Mouse (Mus musculus) thymus, postnatal 25 days (tissue): ENCODE data around the gene Cib3.

Experiments used
- DNase-seq: peaks from one replicate; pipeline ENCODE4 v3.0.0; 2022

The Cib3 gene

DNA sequence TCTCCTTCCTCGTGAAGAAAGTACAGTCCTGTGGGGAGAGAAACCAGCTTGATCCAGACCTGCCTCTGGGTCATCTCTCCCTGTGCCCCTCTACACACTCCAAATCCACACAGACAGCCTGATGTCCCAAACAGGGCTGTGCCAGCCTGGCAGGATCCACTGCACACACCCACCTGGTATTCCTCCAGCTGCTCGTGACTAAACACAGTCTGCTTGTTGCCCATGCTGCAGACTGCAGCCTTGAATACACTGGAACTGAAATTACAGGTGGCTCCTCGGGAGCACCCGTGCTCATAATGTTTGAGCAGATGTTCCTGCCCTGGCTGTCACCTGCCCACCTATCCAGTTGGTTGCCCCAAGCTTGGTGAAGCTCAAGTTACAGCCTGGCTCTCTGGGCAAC, at the start of gene Cib3:
Gene Cib3, minus strand, starts transcription at position 87 of the 400 bp plus-strand sequence.
- no peak for DNase-seq

DNA sequence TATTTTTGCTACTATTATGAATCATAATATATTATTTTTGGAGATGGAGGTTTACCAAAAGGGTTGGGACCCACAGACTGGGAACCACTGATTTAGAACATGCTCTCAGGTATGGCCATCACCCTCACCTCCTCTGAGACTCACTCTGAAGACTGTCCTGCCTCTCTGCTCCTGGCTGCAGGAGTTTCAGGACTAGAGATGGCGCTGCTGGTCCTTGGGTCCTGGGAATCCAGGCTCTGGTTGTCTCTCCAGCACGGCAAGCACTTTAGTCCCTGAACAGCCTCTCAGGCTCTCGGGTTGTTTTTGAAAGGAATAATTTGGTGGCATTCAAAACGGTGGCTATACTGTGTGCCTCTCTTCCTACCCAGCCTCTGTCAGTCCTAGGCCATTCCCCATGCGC, 49.2 kb upstream of the Cib3 start:
- DNase-seq, result no peak

DNA sequence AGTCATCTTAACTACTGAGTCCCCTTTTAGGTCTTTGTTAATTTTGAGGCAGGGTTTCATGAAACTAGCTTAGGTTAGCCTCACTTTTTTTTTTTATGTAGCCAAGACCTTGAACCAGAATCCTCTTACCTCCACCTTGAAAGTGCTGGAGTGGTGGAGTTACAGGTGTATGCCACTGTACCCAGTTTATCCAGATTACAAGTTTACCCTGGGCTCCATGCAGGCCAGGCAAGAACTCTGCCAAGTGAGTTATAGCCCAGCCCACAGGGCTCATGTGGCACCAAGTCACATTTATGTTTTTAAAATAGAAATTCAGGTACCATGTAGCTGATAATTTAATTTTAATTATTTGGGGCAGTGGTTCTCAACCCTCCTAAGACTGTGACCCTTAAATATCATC, 48.8 kb upstream of the Cib3 start:
- no peak for DNase-seq

DNA sequence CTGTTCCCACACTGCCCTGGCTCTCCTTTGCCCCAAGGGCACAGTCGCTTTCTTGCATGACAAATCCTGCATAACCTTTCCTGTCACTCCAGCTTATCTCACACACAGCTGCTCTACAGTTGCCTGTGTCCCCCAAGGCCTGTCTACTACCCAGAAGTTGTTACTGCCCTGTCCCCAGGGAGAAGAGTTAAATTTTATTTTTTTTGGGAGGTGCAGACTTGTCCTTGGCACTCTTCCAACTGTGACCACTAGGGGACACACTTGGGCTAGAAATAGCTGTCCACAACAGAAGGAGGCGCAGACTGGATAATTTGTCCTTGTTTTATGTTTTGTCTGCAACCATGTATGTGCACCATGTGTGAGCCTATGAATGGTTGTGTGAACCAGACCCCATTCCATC, 48.4 kb upstream of the Cib3 start:
- peak; percentile 82 for DNase-seq

DNA sequence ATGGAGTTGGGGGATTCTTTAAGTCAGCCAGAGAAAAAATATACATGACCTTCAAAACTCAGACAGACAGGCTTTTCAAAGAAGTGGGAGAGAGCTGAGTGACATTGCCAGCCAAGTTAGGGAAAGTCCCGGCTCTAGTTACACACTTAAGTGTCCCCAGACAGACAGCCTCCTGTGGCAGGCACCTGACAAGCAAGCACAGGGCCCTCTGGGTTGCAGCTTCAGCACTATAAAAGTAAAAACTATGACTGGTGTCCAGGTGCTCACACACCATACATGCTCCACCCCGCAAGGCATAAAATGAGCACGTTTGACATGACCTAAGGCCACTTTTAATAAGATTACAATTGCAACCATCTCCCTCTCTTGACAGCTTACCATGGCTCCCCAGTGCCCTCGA, 47.9 kb upstream of the Cib3 start:
- DNase-seq, result no peak

DNA sequence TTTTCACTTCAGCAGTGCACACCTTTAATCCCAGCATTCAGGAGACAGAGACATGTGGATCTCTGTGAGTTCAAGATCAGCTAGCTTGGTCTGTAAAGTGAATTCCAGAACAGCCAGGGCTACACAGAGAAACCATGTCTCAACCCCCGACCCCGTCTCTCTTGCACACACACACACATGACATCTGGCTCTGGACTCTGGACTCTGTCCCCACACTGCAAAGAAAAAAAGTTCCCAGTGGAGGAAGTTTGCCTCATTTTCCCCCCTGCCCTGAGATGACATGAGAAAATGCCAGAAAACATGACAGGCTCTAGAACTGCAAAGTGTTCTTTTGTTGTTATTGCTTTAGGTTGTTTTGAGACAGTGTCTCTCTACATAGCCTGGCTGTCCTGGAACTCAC, 47.2 kb upstream of the Cib3 start:
- no peak for DNase-seq

DNA sequence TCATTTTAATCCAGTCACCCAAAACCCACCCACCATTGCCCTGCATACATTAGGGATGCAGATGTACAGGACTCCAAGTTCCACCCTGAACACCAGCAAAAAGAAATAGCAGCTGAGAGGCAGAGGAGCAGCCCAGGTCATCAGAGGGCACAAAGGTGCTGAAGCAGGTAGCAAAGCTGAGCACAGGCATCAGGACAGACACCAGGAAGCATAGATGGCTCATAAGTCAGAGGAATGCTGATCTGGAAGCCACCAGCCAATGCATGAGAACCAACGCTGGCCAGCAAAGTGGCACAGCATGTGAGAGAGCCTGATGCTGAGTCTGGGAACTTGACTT, 45.2 kb upstream of the Cib3 start:
- no peak for DNase-seq

DNA sequence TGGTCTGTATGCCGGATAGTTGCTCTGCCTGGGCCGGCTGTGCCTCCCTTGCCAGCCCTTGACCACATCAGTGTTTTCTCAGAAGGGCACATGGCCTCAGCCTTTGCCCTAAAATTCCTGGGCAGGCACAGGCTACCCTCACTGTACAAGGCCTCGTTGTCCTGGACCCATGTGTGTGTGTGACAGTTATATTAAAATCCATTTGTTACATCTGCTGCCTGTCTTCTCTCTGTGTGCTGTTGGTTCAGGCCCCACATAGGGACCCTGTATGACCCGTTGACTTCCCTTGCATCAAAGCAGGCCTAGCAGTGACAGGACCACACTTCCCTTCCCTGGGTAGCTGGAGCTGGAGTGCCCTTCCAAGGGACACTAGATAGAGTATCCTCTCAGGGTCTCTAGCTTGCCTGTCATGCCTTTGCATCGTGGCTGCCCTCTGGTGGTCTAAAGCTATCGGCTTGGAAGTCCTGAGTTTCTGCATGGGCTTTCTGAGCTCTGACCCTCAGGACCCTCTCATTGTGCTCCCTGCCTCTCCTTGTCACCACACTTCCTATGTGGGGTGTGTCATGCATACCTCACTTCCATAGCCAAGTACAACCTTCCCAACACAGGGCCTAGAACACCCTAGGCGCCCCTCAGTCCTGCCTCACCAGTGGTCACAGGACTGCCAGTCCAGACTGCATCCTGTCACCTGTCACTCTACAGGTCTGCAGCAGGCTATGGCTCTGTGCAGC, 44.7 kb upstream of the Cib3 start:
- peak; percentile 60 for DNase-seq

DNA sequence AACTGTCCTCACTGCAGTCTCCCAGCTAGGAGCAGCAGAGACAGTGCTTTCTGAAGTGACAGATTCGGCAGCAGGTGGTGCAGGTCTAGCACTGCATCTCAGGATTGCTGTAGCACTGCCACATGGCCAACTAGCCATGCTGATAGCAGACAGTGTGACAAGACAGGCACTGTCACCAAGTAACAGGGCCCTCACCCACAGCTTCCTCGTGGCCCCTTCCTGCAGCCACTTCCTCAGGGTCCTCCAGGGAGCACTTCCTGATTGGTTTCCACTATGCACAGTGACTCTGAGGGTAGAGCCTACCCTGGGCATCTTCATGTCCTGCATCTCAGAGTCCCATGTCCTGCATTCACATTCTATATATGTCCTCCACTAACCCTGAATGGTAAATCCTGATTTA, 32.0 kb upstream of the Cib3 start:
- no peak for DNase-seq

DNA sequence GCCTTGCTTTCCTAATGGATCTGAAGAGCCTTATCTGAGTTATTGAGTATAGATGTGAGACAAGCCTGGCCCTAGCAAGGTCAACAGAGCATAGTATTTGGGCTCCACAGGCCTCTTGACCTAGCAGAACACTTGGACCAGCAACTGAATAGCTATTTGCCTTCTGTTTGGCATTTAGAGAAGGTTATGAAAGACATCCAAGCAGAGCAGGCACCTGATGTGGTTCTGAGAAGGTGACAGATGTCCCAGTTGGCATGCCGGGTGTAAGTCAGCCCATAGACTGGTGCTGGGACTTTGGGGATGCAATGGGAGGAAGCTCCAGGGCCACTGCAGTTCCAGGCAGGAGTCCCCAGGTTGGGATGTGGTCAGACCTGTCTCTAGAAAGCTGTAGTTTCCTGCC, 29.6 kb upstream of the Cib3 start:
- DNase-seq, result no peak

DNA sequence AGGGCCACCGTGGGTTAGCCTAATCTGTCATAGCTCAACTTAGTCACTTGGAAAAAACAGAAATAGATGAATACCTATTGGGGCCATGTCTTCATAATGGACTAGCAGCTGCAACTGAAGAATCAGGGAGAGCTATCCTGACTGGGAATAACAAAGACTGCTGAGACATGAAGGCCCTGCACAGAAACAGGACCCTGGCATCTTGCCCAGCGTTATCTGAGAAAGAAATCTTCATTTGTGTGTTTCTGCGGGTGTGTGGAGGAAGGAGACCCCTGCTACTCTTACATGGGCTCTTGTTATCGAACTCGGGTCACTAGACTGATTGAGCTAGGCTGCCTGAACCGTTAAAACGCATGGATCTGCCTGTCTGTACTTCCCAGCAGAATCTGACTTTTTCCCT, 28.3 kb upstream of the Cib3 start:
- no peak for DNase-seq

DNA sequence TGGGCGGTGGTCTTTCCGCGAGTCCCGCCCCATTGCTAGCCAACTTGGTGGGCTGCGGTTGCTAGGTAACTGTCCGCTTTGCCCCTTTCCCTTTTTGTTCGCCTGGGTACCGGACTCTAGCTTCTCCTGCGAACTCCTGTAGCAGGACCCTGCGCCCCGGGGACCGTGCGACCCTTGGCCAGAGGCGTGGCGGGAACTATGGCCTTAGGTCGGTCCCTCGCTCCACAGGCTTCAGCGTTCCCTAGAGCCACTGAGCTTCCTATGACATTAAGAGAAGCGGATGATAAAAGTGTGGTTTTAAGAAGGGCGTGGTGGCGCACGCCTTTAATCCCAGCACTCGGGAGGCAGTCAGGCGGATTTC, 27.7 kb upstream of the Cib3 start:
- DNase-seq, result no peak

DNA sequence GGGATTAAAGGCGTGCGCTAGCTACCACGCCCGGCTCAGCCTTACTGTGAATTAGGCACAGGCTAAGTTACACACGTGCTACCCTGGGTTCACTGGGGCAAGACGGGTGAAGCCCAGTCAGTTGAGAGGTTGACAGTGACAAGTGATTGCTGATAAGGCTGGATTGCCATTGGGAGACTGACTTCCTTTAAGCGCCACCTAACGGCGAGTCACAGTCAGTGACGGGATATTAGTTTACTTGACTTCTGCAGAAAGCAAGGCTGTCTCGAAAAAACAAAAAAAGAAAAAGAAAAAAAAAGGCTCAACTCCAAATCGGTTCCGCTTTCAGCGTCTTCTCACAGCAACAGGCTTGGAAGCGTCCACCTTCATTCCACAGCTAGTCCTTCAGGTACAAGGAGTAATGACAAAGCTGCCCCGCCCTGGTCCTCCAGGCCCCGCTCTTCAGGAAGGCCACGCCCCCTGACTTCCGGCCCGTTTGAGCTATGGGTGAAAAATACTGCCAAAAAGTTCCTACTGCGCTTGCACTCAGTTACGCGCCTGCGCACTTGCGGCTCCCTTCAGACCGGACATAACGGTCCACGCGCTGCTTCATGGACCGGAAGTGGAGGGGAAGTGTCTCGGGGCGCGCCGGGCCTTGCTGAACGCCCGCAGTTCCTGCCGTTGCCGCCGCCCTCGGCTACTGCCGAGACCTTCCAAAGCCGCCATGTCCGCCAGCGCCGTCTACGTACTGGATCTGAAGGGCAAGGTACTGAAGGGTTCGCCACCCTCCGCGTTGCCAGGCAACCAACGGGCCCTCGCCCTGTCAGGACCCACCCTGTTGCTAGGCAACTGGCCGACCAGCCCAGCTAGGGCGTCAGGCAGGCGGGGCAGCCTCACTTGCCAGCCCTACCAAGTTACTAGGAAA, 27.1 kb upstream of the Cib3 start, which contains the start of gene Ap1m1:
Gene Ap1m1, plus strand, starts transcription at position 520 of the 904 bp plus-strand sequence.
- peak; percentile 97 for DNase-seq

DNA sequence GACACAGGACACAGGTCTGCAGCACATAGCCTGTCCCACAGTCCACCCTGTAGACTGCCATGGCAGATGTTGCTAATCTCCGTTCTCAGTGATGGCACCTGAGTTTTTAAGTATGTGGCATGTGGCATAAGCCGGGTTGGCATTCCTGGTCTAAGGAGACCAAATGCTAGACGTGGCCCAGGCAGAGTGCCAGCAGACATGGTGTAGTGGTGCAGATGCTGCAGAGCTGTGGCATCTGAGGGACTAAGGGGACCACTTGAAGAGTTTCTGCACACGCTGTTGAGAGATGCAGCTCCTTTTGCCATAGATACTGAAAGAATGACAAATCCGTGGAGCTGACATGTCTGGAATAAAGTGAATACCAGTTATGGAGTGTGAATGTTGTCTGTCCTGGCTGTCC, 10.0 kb upstream of the Cib3 start:
- no peak for DNase-seq

DNA sequence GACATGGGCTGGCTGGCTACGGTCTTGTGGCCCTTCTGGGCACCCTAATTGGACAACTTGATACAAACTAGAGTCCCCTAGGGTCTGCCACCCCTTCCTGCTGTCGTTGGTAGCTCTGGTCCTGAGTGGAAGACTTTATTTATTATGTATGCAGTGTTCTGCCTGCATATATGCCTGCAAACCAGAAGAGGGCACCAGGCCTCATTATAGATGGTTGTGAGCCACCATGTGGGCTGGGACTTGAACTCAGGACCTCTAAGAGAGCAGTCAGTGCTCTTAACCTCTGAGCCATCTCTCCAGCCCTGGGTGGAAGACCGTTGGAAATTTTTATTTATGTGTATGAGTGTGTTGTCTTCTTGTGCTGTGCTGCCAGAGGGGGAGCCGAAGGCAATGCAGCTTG, 8.1 kb upstream of the Cib3 start:
- peak; percentile 9 for DNase-seq

DNA sequence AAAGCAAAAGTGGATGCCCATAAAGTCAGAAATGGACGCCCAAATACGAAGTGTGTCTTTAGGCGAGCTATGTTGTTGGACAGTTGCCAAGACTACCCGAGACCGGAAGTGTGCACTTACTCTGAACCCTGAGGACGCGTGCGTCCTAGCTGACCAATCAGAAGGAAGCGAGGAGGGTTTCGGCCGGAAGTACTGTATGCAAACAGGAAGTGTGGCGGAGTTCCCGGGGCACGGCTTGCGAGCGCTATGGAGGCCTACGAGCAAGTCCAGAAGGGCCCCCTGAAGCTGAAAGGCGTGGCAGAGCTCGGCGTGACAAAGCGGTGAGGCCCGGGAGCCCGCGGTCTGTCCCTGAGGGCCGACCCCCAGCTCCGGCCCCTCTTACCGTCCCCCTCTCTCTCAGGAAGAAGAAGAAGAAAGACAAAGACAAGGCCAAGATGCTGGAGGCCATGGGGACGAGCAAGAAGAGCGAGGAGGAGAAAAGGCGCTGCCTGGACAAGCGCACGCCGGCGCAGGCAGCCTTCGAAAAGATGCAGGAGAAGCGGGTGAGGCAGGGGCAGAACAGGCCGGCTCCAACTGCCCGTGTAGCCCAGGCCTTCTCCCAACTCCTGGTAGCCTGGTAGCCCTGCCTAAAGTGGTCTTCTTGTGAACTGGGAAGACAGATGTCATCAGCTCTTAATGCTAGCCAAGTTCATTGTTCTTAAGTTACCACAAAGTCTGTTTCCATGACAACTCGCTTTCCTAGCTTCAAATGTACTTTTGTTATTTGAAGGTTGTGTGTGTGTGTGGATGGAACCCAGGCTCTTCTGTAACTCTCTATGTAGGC, 7.1 kb upstream of the Cib3 start, which contains the start of gene Fam32a:
Gene Fam32a, plus strand, starts transcription at position 190 of the 823 bp plus-strand sequence.
- peak; percentile 82 for DNase-seq

DNA sequence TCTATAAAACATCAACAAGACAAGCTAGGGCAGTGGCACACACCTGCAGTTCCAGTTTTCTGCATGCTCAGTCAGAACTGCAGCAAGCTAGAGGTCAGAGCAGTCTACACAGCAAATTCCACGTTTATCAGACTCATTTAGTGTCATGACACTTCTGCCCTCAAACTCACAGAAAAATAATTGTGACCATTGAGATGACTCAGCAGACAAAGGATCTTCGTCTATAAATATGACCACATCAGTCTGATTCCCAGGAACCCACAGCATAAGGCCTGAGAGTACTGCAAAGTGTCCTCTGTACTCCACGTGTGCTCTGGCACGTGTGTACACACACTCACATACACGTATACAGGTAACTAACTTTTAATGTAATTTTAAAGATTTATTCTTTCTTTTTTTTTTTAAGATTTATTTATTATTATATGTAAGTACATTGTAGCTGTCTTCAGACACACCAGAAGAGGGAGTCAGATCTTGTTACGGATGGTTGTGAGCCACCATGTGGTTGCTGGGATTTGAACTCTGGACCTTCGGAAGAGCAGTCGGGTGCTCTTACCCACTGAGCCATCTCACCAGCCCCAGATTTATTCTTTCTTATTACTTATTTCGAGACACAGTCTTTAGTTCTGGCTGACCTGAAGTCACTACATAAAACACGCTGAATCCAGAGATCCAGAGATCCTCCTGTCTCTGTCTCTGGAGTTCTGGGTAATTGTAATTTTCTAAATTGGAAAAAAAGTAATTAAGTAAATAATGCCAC, 6.3 kb upstream of the Cib3 start:
- no peak for DNase-seq

DNA sequence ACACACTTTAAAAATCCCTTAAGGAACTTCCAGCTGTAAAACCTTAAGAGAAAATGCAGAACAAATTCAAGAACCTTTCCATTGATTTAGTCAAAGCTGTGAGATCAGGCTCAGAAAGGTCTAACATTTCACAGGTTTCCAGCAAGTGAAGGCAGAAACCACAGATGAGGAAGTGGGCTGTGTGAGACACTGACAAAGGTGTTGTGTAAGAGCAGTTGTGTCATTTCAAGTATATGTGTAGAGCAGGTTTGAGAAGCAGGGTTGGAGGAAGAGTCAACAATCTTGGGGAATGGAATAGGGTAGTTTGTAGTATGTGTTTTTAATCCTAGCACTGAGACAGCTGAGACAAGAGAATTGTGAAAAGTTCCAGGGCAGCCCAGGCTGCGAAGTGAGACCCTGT, 3.2 kb upstream of the Cib3 start:
- peak; percentile 26 for DNase-seq

DNA sequence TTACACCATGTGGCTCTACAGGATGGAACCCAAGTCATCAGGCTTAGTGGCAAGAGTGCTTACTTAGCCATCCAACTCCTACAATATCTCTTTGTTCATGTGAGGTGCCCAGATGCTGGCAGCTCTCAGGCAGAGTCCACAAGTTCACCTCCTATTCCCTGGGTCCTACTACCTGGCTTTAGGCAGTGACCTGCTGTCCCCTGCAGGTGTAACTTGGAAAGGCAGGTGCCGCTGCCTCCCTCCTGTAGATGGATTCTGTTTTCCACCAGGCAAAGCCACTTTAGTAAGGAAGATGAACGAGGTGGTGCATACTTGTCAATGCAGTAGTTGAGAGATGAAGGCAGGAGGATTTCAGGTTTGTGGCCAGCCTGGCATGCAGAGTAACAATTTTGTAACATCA, 2.4 kb upstream of the Cib3 start:
- DNase-seq, result peak; percentile 50

DNA sequence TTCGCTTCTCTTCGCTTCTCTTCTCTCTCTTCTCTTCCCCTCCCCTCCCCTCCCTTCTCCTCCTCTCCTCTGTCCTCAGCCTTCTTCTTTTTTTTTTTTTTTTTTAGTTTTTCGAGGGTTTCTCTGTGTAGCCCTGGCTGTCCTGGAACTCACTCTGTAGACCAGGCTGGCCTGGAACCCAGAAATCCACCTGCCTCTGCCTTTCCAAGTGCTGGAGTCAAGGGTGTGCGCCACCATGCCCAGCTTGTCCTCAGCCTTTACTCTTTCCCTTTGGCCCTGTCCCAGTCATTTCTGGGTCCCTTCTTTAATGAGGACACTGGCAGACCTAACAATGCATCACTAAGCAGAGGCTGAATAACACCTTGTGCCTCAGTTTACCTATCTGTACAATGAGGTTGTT, 899 bp upstream of the Cib3 start, which contains the start of gene Gm11034:
Gene Gm11034, minus strand, starts transcription at position 101 of the 400 bp plus-strand sequence.
- DNase-seq, result no peak

DNA sequence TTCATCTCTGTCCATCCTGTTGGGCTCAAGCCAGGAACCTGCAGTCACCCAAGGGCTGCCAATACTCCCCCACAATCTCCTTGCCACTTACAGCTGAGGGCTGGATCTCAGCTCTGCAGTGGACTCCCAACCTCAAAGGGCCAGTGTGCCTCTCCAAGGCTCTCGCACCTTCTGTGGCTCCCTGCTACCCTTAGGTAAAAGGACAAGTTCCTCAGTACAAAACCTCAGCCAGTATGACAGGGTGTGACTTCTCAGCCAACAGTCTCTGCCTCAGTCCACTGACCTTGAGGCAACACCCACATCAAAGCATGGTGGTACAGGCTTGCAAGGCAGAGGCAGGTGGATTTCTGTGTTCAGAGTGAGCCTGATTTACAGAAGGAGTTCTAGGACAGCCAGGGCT, 791 bp downstream of the Cib3 start:
- DNase-seq, result no peak

DNA sequence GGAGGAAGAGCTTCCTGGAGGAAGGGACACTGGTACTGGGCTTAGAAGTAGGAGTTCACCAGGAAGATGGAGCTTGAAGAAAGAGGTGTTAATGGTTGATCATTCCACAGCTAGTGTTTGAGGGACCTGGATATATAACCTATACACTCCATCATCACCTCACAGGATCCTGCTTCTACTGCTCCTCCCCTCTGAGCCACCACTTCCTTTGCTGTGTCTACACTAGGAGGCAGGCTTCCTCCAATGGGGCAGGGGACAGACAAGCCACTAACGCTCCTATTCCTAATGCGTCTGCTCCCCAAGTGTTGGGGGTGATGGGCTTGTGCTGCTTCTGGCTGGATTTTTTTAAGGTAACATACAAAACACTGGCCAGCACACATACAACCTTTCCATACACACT, 1.9 kb downstream of the Cib3 start:
- no peak for DNase-seq

DNA sequence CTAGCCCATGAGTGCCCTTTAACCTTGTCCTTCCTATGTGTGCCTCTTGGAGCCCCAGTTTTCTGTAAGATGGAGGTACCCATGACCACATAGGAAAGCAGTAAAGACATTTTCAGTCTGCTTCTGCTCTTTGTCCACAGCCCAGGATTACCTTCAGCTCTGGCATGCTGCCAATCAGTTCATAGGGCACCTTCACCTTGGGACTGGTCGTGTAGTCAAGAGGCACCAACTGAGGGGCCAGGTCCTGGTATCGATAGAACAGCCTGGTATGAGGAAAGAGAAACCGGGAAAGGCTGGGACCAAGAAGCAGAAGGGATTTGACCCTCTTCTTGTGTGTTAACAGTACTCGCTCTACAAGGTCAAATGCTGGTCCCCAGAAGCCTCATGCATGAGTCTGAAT, 2.4 kb downstream of the Cib3 start:
- DNase-seq, result no peak
